Mouse (Mus musculus): Measurements from ENCODE around the gene Tmem163. TPM values are rescaled to one million over a fixed set of nuclear protein-coding genes. Genes with fewer than 3 reads are reported as not detected.

Gene Tmem163
- polyA plus RNA-seq, 1 experiment from 2014 or later: 2.1 TPM

GRCm38 (mm10) chr1:127595735-127596134 is 83.6 kb downstream of the Tmem163 start:
- no peak for DNase-seq (ENCODE audit: low spot score)
- Histone ChIP-seq H3K4me1 (ENCODE audit: control insufficient read depth, insufficient read depth, low read length) (no peaks in the 10 kb centered on the region), H3K36me3 (ENCODE audit: control insufficient read depth, insufficient read depth, low read length) (no peaks in the 10 kb centered on the region), H3K4me3 (ENCODE audit: low read depth, low read length) (no peak overlapping the region), H3K27me3 (replicated peaks; ENCODE audit: control insufficient read depth, insufficient read depth, low read length) (no peaks in the 10 kb centered on the region), H3K4me2 (ENCODE audit: low read depth, low read length) (no peak overlapping the region), H3K9ac (ENCODE audit: low read depth, low read length) (no peak overlapping the region), H3K27ac (replicated peaks; ENCODE audit: low read depth, low read length) (no peak overlapping the region), H3K9me3 (ENCODE audit: control insufficient read depth, low read length) (no peaks in the 10 kb centered on the region)
- no peak for ATAC-seq (ENCODE audit: low read depth)
- 56% methylated on average over 1 of the region's 1 CpGs for WGBS

DNA sequence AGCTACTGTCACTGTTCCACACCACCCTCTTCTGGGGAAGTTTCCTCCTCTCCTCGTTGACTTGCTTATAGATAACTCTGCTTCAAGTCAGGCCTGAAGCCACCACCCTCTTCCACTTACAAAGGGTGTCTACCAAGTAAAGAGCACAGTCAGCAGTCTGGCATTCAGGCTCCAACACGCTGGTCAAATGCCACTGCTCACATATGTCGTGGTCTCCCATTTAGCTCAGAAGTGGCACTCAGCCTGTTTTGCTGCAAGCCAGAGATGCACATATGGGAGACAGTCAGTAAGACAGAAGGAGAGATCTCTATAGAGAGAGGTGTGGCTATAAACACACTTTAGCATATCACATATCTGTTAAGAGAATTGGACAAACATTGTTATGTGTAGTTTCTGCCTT is 89.8 kb downstream of the Tmem163 start:
- DNase-seq (ENCODE audit: low spot score): no peak
- no peaks in the 10 kb centered on the region for H3K36me3 ChIP-seq (ENCODE audit: control insufficient read depth, insufficient read depth, low read length)
- WGBS: 76% methylated on average over 3 of the region's 3 CpGs
- H3K9me3 ChIP-seq (ENCODE audit: control insufficient read depth, low read length): no peaks in the 10 kb centered on the region
- no peak overlapping the region for H3K4me3 ChIP-seq (ENCODE audit: low read depth, low read length)
- H3K27ac ChIP-seq (replicated peaks; ENCODE audit: low read depth, low read length): no peak overlapping the region
- no peaks in the 10 kb centered on the region for H3K27me3 ChIP-seq (replicated peaks; ENCODE audit: control insufficient read depth, insufficient read depth, low read length)
- H3K4me1 ChIP-seq (ENCODE audit: control insufficient read depth, insufficient read depth, low read length): no peaks in the 10 kb centered on the region
- ATAC-seq (ENCODE audit: low read depth): no peak
- H3K4me2 ChIP-seq (ENCODE audit: low read depth, low read length): no peak overlapping the region
- H3K9ac ChIP-seq (ENCODE audit: low read depth, low read length): no peak overlapping the region

- 79% methylated on average over 5 of the region's 5 CpGs for WGBS
- Histone ChIP-seq H3K27me3 (replicated peaks; ENCODE audit: control insufficient read depth, insufficient read depth, low read length) (no peaks in the 10 kb centered on the region), H3K4me3 (ENCODE audit: low read depth, low read length) (no peak overlapping the region), H3K4me1 (ENCODE audit: control insufficient read depth, insufficient read depth, low read length) (no peaks in the 10 kb centered on the region), H3K4me2 (ENCODE audit: low read depth, low read length) (no peak overlapping the region), H3K27ac (replicated peaks; ENCODE audit: low read depth, low read length) (no peak overlapping the region), H3K9me3 (ENCODE audit: control insufficient read depth, low read length) (no peaks in the 10 kb centered on the region), H3K36me3 (ENCODE audit: control insufficient read depth, insufficient read depth, low read length) (no peaks in the 10 kb centered on the region), H3K9ac (ENCODE audit: low read depth, low read length) (no peak overlapping the region)
- DNase-seq (ENCODE audit: low spot score) (no peak), ATAC-seq (ENCODE audit: low read depth) (no peak)
Observed at GRCm38 (mm10) chr1:127587071-127587470, 92.3 kb downstream of the Tmem163 start.

GRCm38 (mm10) chr1:127586156-127586555 is 93.2 kb downstream of the Tmem163 start:
- no peaks in the 10 kb centered on the region for H3K27me3 ChIP-seq (replicated peaks; ENCODE audit: control insufficient read depth, insufficient read depth, low read length)
- WGBS: 82% methylated on average over 1 of the region's 1 CpGs
- no peaks in the 10 kb centered on the region for H3K36me3 ChIP-seq (ENCODE audit: control insufficient read depth, insufficient read depth, low read length)
- DNase-seq (ENCODE audit: low spot score) (no peak), ATAC-seq (ENCODE audit: low read depth) (no peak)
- H3K27ac ChIP-seq (replicated peaks; ENCODE audit: low read depth, low read length): no peak overlapping the region
- no peak overlapping the region for H3K4me2 ChIP-seq (ENCODE audit: low read depth, low read length)
- H3K9me3 ChIP-seq (ENCODE audit: control insufficient read depth, low read length): no peaks in the 10 kb centered on the region
- H3K4me1 ChIP-seq (ENCODE audit: control insufficient read depth, insufficient read depth, low read length): no peaks in the 10 kb centered on the region
- H3K9ac ChIP-seq (ENCODE audit: low read depth, low read length): no peak overlapping the region
- H3K4me3 ChIP-seq (ENCODE audit: low read depth, low read length): no peak overlapping the region

GRCm38 (mm10) chr1:127577981-127578380 is 101.4 kb downstream of the Tmem163 start:
- H3K4me2 ChIP-seq (ENCODE audit: low read depth, low read length): no peak overlapping the region
- no peak overlapping the region for H3K9ac ChIP-seq (ENCODE audit: low read depth, low read length)
- WGBS: 74% methylated on average over 5 of the region's 5 CpGs
- H3K27ac ChIP-seq (replicated peaks; ENCODE audit: low read depth, low read length): no peak overlapping the region
- H3K4me3 ChIP-seq (ENCODE audit: low read depth, low read length): no peak overlapping the region
- no peaks in the 10 kb centered on the region for H3K9me3 ChIP-seq (ENCODE audit: control insufficient read depth, low read length)
- no peaks in the 10 kb centered on the region for H3K27me3 ChIP-seq (replicated peaks; ENCODE audit: control insufficient read depth, insufficient read depth, low read length)
- no peaks in the 10 kb centered on the region for H3K36me3 ChIP-seq (ENCODE audit: control insufficient read depth, insufficient read depth, low read length)
- DNase-seq (ENCODE audit: low spot score): no peak
- no peak for ATAC-seq (ENCODE audit: low read depth)
- no peaks in the 10 kb centered on the region for H3K4me1 ChIP-seq (ENCODE audit: control insufficient read depth, insufficient read depth, low read length)

- Histone ChIP-seq H3K9me3 (ENCODE audit: control insufficient read depth, low read length) (no peaks in the 10 kb centered on the region), H3K9ac (ENCODE audit: low read depth, low read length) (no peak overlapping the region), H3K36me3 (ENCODE audit: control insufficient read depth, insufficient read depth, low read length) (no peaks in the 10 kb centered on the region), H3K4me1 (ENCODE audit: control insufficient read depth, insufficient read depth, low read length) (no peaks in the 10 kb centered on the region), H3K4me2 (ENCODE audit: low read depth, low read length) (no peak overlapping the region), H3K4me3 (ENCODE audit: low read depth, low read length) (no peak overlapping the region), H3K27ac (replicated peaks; ENCODE audit: low read depth, low read length) (no peak overlapping the region), H3K27me3 (replicated peaks; ENCODE audit: control insufficient read depth, insufficient read depth, low read length) (no peaks in the 10 kb centered on the region)
- ATAC-seq (ENCODE audit: low read depth) (peak; percentile 77; the same call in 1 of the 2 replicates), DNase-seq (ENCODE audit: low spot score) (peak; percentile 59)
- 86% methylated on average over 7 of the region's 7 CpGs for WGBS
Observed at GRCm38 (mm10) chr1:127577083-127577482, 102.3 kb downstream of the Tmem163 start.

DNA sequence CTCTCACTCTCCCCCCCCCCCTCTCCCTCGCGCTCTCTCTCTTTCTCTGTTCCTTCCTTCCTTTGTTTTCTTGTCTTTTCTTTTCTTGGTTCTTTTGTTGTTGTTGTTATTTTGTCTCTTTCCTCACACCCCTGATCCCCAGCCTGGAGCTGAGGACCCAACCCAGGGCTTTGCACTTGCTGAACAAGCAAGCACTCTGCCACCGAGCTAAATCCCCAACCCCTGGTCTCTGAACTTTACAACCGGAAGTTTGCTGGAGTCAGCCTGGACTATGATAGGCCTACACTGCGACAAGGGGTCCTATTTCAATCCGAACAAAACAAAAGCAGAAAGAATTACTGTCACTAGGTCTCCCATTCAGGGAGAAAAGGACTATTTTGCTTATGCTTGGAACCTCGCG is 102.8 kb downstream of the Tmem163 start:
- Histone ChIP-seq H3K27me3 (replicated peaks; ENCODE audit: control insufficient read depth, insufficient read depth, low read length) (no peaks in the 10 kb centered on the region), H3K4me3 (ENCODE audit: low read depth, low read length) (no peak overlapping the region), H3K36me3 (ENCODE audit: control insufficient read depth, insufficient read depth, low read length) (no peaks in the 10 kb centered on the region), H3K9ac (ENCODE audit: low read depth, low read length) (no peak overlapping the region), H3K27ac (replicated peaks; ENCODE audit: low read depth, low read length) (no peak overlapping the region), H3K9me3 (ENCODE audit: control insufficient read depth, low read length) (no peaks in the 10 kb centered on the region), H3K4me2 (ENCODE audit: low read depth, low read length) (no peak overlapping the region), H3K4me1 (ENCODE audit: control insufficient read depth, insufficient read depth, low read length) (no peaks in the 10 kb centered on the region)
- no peak for ATAC-seq (ENCODE audit: low read depth)
- no peak for DNase-seq (ENCODE audit: low spot score)
- 38% methylated on average over 8 of the region's 8 CpGs for whole genome bisulfite sequencing

DNA sequence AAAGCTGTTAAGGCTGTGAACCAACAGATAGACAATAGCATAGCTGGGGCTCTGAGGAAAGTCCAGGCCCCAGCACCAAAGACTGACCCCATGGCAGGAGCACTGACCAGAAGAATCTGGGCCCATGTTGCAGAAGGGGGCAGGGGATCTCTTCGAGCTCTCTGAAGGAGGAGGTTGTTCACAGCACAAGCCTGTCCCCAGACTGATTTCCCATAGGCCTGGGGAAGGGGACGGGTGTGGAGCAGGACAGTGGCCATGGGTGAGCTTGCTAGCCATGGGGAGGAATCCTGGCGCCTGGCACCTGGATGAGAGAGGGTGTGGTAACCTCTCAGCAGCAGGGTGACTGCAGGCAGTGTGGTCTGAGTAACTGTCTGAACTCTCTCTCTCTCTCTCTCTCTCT is 103.2 kb downstream of the Tmem163 start:
- Histone ChIP-seq H3K36me3 (ENCODE audit: control insufficient read depth, insufficient read depth, low read length) (no peaks in the 10 kb centered on the region), H3K4me1 (ENCODE audit: control insufficient read depth, insufficient read depth, low read length) (no peaks in the 10 kb centered on the region), H3K9me3 (ENCODE audit: control insufficient read depth, low read length) (no peaks in the 10 kb centered on the region), H3K27ac (replicated peaks; ENCODE audit: low read depth, low read length) (no peak overlapping the region), H3K4me3 (ENCODE audit: low read depth, low read length) (no peak overlapping the region), H3K9ac (ENCODE audit: low read depth, low read length) (no peak overlapping the region), H3K27me3 (replicated peaks; ENCODE audit: control insufficient read depth, insufficient read depth, low read length) (no peaks in the 10 kb centered on the region), H3K4me2 (ENCODE audit: low read depth, low read length) (no peak overlapping the region)
- ATAC-seq (ENCODE audit: low read depth) (no peak), DNase-seq (ENCODE audit: low spot score) (no peak)
- 59% methylated on average over 3 of the region's 3 CpGs for WGBS

DNA sequence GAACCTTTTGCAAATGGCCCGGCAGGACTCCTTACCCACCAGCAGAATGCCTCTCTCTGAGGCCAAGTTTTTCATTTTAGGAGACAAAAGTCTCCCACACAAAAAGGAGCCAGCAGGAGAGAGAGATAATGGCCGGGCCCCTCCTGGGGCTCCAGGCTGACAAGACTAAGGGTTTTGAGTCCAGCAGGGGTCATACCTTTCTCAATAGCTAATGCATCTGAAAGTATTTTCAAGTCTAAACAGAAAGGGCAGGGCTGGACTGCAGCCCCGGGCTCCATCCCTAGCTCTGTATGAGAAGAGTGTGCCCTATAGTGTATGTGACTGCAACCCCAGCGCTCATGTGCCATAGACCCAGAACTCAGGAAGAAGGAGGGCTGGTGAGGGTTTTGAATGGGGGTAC is 103.7 kb downstream of the Tmem163 start:
- Histone ChIP-seq H3K4me2 (ENCODE audit: low read depth, low read length) (no peak overlapping the region), H3K27me3 (replicated peaks; ENCODE audit: control insufficient read depth, insufficient read depth, low read length) (no peaks in the 10 kb centered on the region), H3K9ac (ENCODE audit: low read depth, low read length) (no peak overlapping the region), H3K4me3 (ENCODE audit: low read depth, low read length) (no peak overlapping the region), H3K4me1 (ENCODE audit: control insufficient read depth, insufficient read depth, low read length) (no peaks in the 10 kb centered on the region), H3K36me3 (ENCODE audit: control insufficient read depth, insufficient read depth, low read length) (no peaks in the 10 kb centered on the region), H3K27ac (replicated peaks; ENCODE audit: low read depth, low read length) (no peak overlapping the region), H3K9me3 (ENCODE audit: control insufficient read depth, low read length) (no peaks in the 10 kb centered on the region)
- ATAC-seq (ENCODE audit: low read depth): no peak
- no peak for DNase-seq (ENCODE audit: low spot score)
- WGBS: 27% methylated on average over 4 of the region's 4 CpGs

All from embryonic facial prominence, embryonic 14.5 days (tissue).